Mouse (Mus musculus) embryonic facial prominence, embryonic 15.5 days (tissue): ENCODE measurements around the gene Gm867. TPM values are rescaled to one million over a fixed set of nuclear protein-coding genes. Genes with fewer than 3 reads are reported as not detected.

ENCODE experiments used
- ATAC-seq: fragments of 200-750 bp; cut with Nextera tagmentation; 2 replicates; pipeline ENCODE4 v1.8.0; 2017; ENCODE audit warnings: low read depth, moderate TSS enrichment; ENCODE audit not compliant: insufficient number of reproducible peaks, low FRiP score, low TSS enrichment
- H3K27ac ChIP-seq: fragments of 300-500 bp; sonication (generic); replicated peaks from 2 replicates; pipeline ENCODE4 v1.5.1; 2015; ENCODE audit warnings: mild to moderate bottlenecking, inconsistent platforms
- H3K27me3 ChIP-seq: fragments of 300-500 bp; sonication (generic); 2 replicates; pipeline ENCODE4 v1.6.1; 2015; ENCODE audit warnings: inconsistent platforms
- H3K36me3 ChIP-seq: fragments of 300-500 bp; sonication (generic); 2 replicates; pipeline ENCODE4 v1.6.1; 2015; ENCODE audit warnings: mild to moderate bottlenecking, inconsistent platforms
- H3K4me1 ChIP-seq: fragments of 300-500 bp; sonication (generic); 2 replicates; pipeline ENCODE4 v1.6.1; 2015; ENCODE audit warnings: inconsistent platforms
- H3K4me2 ChIP-seq: fragments of 300-500 bp; sonication (generic); replicated peaks from 2 replicates; pipeline ENCODE4 v1.6.1; 2015; ENCODE audit warnings: mild to moderate bottlenecking, inconsistent platforms
- H3K4me3 ChIP-seq: fragments of 300-500 bp; sonication (generic); replicated peaks from 2 replicates; pipeline ENCODE4 v1.5.1; 2015; ENCODE audit warnings: mild to moderate bottlenecking, inconsistent platforms
- H3K9ac ChIP-seq: fragments of 300-500 bp; sonication (generic); 2 replicates; pipeline ENCODE4 v1.6.1; 2015; ENCODE audit warnings: inconsistent platforms
- H3K9me3 ChIP-seq: fragments of 300-500 bp; sonication (generic); replicated peaks from 2 replicates; pipeline ENCODE4 v1.6.1; 2016; ENCODE audit warnings: inconsistent platforms
- WGBS: fragments of 180-500 bp; shearing (Covaris S2); methylation state at CpG from one replicate; pipeline ENCODE4 v1.1.7; 2015; 5-methylcytosine and 5-hydroxymethylcytosine counted together
- polyA plus RNA-seq: library from polyadenylated mRNA; unstranded; fragments of >200 nt; fragmentation: Nextera tagmentation; extraction: Ambion mirVana; gene quantifications from 2 replicates; pipeline ENCODE4 v1.2.1, GENCODE M21; 2015

The Gm867 gene
- polyA plus RNA-seq, 1 experiment from 2014 or later = 0.89 TPM

- H3K4me3 ChIP-seq = no peak overlapping the region
- H3K4me1 ChIP-seq = peaks cover 53% of the 10 kb centered on the region
- H3K9me3 ChIP-seq = no peaks in the 10 kb centered on the region
- H3K27me3 ChIP-seq = no peaks in the 10 kb centered on the region
- peaks cover 52% of the 10 kb centered on the region for H3K36me3 ChIP-seq
- 0 out of 2 replicates have a peak overlapping the region, but pooled peaks have one; percentile 25 for H3K27ac ChIP-seq
- H3K4me2 ChIP-seq = no peak overlapping the region
- ATAC-seq = no peak
- WGBS = 75% methylated on average over 7 of the region's 7 CpGs
- H3K9ac ChIP-seq = no peak overlapping the region
Measured at GRCm38 (mm10) chr10:75915557-75915956, 24.9 kb downstream of the Gm867 start.

GRCm38 (mm10) chr10:75913013-75913589 lies 27.4 kb downstream of the Gm867 start:
- peaks cover 70% of the 10 kb centered on the region for H3K36me3 ChIP-seq
- no peak overlapping the region for H3K4me3 ChIP-seq
- ATAC-seq = peak; percentile 78; the same call in 1 of the 2 replicates
- WGBS = 35% methylated on average over 6 of the region's 6 CpGs
- H3K27me3 ChIP-seq = no peaks in the 10 kb centered on the region
- H3K9ac ChIP-seq = no peak overlapping the region
- H3K4me1 ChIP-seq = peaks cover 33% of the 10 kb centered on the region
- H3K9me3 ChIP-seq = no peaks in the 10 kb centered on the region
- peak overlapping the region; percentile 65 for H3K27ac ChIP-seq
- no peak overlapping the region for H3K4me2 ChIP-seq

GRCm38 (mm10) chr10:75910698-75911097 lies 29.8 kb downstream of the Gm867 start:
- Histone ChIP-seq H3K9me3 (no peaks in the 10 kb centered on the region), H3K27ac (no peak overlapping the region), H3K9ac (no peak overlapping the region), H3K4me1 (peaks cover 11% of the 10 kb centered on the region), H3K4me3 (no peak overlapping the region), H3K27me3 (no peaks in the 10 kb centered on the region), H3K4me2 (no peak overlapping the region), H3K36me3 (peaks cover 78% of the 10 kb centered on the region)
- WGBS = 63% methylated on average over 2 of the region's 2 CpGs
- no peak for ATAC-seq

- 76% methylated on average over 4 of the region's 4 CpGs for WGBS
Measured at GRCm38 (mm10) chr10:75906882-75907281, 33.6 kb downstream of the Gm867 start.

GRCm38 (mm10) chr10:75904391-75904790 lies 36.1 kb downstream of the Gm867 start:
- Histone ChIP-seq H3K36me3 (peaks cover 82% of the 10 kb centered on the region), H3K9ac (no peak overlapping the region), H3K4me3 (no peak overlapping the region), H3K9me3 (no peaks in the 10 kb centered on the region), H3K27me3 (no peaks in the 10 kb centered on the region), H3K27ac (no peak overlapping the region), H3K4me1 (no peaks in the 10 kb centered on the region), H3K4me2 (no peak overlapping the region)
- no peak for ATAC-seq
- WGBS = 87% methylated on average over 5 of the region's 5 CpGs

More at GRCm38 (mm10) chr10:75906882-75907281, 33.6 kb downstream of the Gm867 start:
- no peaks in the 10 kb centered on the region for H3K27me3 ChIP-seq
- no peak overlapping the region for H3K27ac ChIP-seq
- H3K9ac ChIP-seq = no peak overlapping the region
- H3K4me1 ChIP-seq = no peaks in the 10 kb centered on the region
- H3K4me2 ChIP-seq = no peak overlapping the region
- ATAC-seq = no peak
- H3K4me3 ChIP-seq = no peak overlapping the region
- no peaks in the 10 kb centered on the region for H3K9me3 ChIP-seq
- H3K36me3 ChIP-seq = peaks cover 89% of the 10 kb centered on the region

GRCm38 (mm10) chr10:75898846-75899245 lies 41.6 kb downstream of the Gm867 start:
- Histone ChIP-seq H3K4me2 (no peak overlapping the region), H3K4me3 (no peak overlapping the region), H3K27ac (peak overlapping the region; percentile 60; the same call in 1 of the 2 replicates), H3K9ac (no peak overlapping the region), H3K9me3 (no peaks in the 10 kb centered on the region), H3K27me3 (no peaks in the 10 kb centered on the region), H3K36me3 (peaks cover 76% of the 10 kb centered on the region), H3K4me1 (peaks cover 6% of the 10 kb centered on the region; the same call in 1 of the 2 replicates)
- ATAC-seq = peak; percentile 58
- WGBS = 65% methylated on average over 3 of the region's 3 CpGs

GRCm38 (mm10) chr10:75898039-75898564 lies 42.4 kb downstream of the Gm867 start:
- H3K9ac ChIP-seq = no peak overlapping the region
- WGBS = 74% methylated on average over 6 of the region's 6 CpGs
- H3K4me1 ChIP-seq = peaks cover 13% of the 10 kb centered on the region
- no peaks in the 10 kb centered on the region for H3K27me3 ChIP-seq
- H3K4me3 ChIP-seq = no peak overlapping the region
- ATAC-seq = no peak
- H3K9me3 ChIP-seq = no peaks in the 10 kb centered on the region
- peak overlapping the region; percentile 60; the same call in 1 of the 2 replicates for H3K27ac ChIP-seq
- H3K4me2 ChIP-seq = no peak overlapping the region
- peaks cover 68% of the 10 kb centered on the region for H3K36me3 ChIP-seq

GRCm38 (mm10) chr10:75897373-75897772 lies 43.1 kb downstream of the Gm867 start:
- Histone ChIP-seq H3K27ac (no peak overlapping the region), H3K9ac (no peak overlapping the region), H3K36me3 (peaks cover 61% of the 10 kb centered on the region), H3K27me3 (no peaks in the 10 kb centered on the region), H3K4me1 (peaks cover 18% of the 10 kb centered on the region), H3K4me2 (no peak overlapping the region), H3K4me3 (no peak overlapping the region), H3K9me3 (no peaks in the 10 kb centered on the region)
- WGBS = 36% methylated on average over 6 of the region's 6 CpGs
- no peak for ATAC-seq

GRCm38 (mm10) chr10:75896208-75896607 lies 44.3 kb downstream of the Gm867 start:
- H3K9me3 ChIP-seq = no peaks in the 10 kb centered on the region
- H3K27me3 ChIP-seq = no peaks in the 10 kb centered on the region
- H3K36me3 ChIP-seq = peaks cover 49% of the 10 kb centered on the region
- WGBS = 88% methylated on average over 1 of the region's 1 CpGs
- no peak overlapping the region for H3K9ac ChIP-seq
- peaks cover 18% of the 10 kb centered on the region for H3K4me1 ChIP-seq
- H3K27ac ChIP-seq = no peak overlapping the region
- H3K4me2 ChIP-seq = no peak overlapping the region
- no peak for ATAC-seq
- H3K4me3 ChIP-seq = no peak overlapping the region

- no peaks in the 10 kb centered on the region for H3K9me3 ChIP-seq
- peaks cover 18% of the 10 kb centered on the region for H3K4me1 ChIP-seq
- H3K27me3 ChIP-seq = no peaks in the 10 kb centered on the region
- H3K36me3 ChIP-seq = peaks cover 45% of the 10 kb centered on the region
- H3K4me3 ChIP-seq = no peak overlapping the region
- no peak overlapping the region for H3K9ac ChIP-seq
- 92% methylated on average over 5 of the region's 5 CpGs for WGBS
- H3K27ac ChIP-seq = no peak overlapping the region
- ATAC-seq = no peak
- H3K4me2 ChIP-seq = no peak overlapping the region
Measured at GRCm38 (mm10) chr10:75895730-75896129, 44.7 kb downstream of the Gm867 start.

- Histone ChIP-seq H3K27me3 (no peaks in the 10 kb centered on the region), H3K9me3 (no peaks in the 10 kb centered on the region), H3K9ac (no peak overlapping the region), H3K4me3 (no peak overlapping the region), H3K36me3 (peaks cover 39% of the 10 kb centered on the region), H3K27ac (no peak overlapping the region), H3K4me2 (no peak overlapping the region), H3K4me1 (peaks cover 18% of the 10 kb centered on the region)
- 54% methylated on average over 6 of the region's 6 CpGs for WGBS
- no peak for ATAC-seq
Measured at GRCm38 (mm10) chr10:75894601-75895000, 45.9 kb downstream of the Gm867 start.
